Mouse (Mus musculus): ENCODE measurements around the gene Mmp8.

GRCm38 (mm10) chr9:7594816-7595540, 36.7 kb downstream of the Mmp8 start:
- TF ChIP-seq CTCF (IDR thresholded peaks at IDR 0.05; ENCODE audit: extremely low read depth, insufficient read depth, insufficient read length, insufficient replicate concordance) (peak; percentile 82; the same call in 1 of the 2 replicates), POLR2A (IDR thresholded peaks at IDR 0.05; ENCODE audit: low read depth, low read length) (no peak)
